Mouse (Mus musculus) T-helper 1 cell (primary cell): ENCODE results near the gene Zfp536.

ENCODE experiments used
- in situ Hi-C: fragments of 300-600 bp; cut with MboI, MseI; formaldehyde crosslinking; loops from one replicate; pipeline ENCODE4 v1.15.1; 2025; ENCODE audit warnings: high pct_unique_total_duplicates

Gene Zfp536

DNA sequence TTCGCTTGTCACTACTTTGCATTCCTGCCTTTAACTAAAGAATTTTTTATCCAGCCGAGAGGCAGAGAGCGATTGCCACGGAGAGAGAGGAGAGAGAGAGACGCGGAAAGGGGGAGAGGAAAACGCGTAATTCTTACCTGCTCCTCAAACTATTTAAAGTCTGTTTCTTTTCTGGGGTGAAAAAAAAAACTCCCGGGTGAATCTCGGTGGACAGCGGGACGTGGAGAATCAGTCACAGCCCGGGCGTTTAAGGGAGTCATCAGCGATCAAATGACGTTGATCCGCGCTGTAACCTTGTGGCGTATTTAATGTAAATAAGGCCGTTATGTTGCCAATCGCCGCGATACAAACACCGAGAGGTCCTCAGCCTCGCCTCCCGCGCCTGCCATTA is at the start of gene Zfp536:
Zfp536 (minus strand) TSS at position 330 of the 391 bp plus-strand sequence.
- in situ Hi-C loops: loop anchor here (5.0 to 10.0 kb wide), 2 partner anchors 261 to 411 kb away; no protein-coding TSS in a partner anchor

- in situ Hi-C loops: no loop called here
These were observed 47.3 kb upstream of the Zfp536 start for GRCm38 (mm10) chr7:37820670-37821301.

DNA sequence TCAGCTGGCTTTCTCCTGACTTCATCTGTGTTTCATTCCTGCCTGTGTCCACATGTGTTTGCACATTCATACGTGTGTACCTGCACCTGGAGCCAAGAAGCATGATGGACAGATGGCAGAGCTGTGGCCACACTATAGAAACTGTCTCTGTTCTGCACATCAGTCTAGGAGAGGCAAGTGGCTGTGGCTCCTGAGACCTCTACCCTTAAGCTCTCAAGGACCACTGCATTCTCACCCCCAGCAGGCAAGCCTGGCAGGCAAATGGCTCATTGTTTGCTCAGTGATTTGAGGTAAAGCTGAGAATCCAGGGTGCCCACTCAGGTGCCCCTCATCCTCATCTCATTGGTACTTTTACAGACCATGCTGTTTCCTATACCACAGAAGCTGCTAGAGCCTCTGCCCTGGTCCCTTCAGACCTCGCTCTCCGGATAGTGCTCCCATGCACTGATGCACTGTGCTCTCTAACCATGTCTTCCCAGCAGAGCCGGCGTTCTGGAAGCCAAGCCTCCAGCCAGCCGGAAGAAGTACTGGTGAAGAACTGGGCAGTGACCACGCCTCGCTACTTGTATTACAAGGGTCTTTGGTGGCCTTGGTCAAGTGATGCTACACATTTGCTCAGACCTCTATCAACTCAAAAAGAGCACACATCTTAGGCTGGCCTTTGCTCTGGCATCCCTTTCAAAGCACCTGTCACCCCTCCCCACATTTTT is 45.3 kb upstream of the Zfp536 start:
- in situ Hi-C loops: no loop called here

DNA sequence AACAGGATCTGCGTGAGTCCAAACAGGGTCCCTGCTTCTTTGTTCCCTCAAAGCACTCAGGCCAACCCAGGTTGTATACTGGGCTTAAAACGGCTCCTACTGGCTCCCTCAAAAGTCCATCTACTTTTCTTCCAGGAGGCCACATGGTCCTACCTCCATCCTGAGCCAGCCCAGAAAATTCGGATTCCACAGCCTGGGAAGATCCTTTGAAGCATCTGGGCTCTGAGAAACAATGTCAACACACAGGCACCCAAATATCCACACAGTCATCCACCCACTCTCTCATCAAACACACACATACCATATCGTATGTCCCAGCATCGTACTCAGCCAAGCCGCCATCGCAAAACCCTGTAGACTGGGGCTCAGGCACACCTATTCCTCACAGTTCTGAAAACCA is 43.5 kb upstream of the Zfp536 start:
- in situ Hi-C loops: no loop called here

GRCm38 (mm10) chr7:37814844-37815406 is 41.5 kb upstream of the Zfp536 start:
- in situ Hi-C loops: no loop called here

GRCm38 (mm10) chr7:37813676-37814075 is 40.2 kb upstream of the Zfp536 start:
- in situ Hi-C loops: no loop called here

DNA sequence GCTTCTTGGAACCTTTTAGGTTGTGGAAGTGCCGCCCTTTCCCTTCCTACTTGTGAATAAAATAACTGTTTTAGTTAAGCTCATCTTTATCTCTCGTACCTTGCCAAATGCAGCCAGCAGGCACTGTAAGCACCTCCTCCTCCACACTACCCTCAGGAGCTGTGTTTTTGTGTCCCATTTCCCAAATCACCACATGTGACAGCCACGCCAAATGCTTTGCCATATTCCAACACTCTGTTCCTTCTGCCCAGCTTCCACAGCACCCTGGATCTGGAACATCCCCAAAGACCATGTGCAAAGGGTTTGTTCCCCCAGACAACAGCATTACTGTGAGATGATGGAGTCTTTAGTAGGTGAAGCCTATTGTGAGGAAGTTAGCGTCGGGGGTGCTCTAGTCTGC is 36.5 kb upstream of the Zfp536 start:
- in situ Hi-C loops: no loop called here

GRCm38 (mm10) chr7:37809001-37809400 is 35.6 kb upstream of the Zfp536 start:
- in situ Hi-C loops: no loop called here

- in situ Hi-C loops: loop anchor here (5.0 kb wide), 1 partner anchor 104 kb away; no protein-coding TSS in a partner anchor
These were observed 27.7 kb upstream of the Zfp536 start for GRCm38 (mm10) chr7:37801160-37801559.

DNA sequence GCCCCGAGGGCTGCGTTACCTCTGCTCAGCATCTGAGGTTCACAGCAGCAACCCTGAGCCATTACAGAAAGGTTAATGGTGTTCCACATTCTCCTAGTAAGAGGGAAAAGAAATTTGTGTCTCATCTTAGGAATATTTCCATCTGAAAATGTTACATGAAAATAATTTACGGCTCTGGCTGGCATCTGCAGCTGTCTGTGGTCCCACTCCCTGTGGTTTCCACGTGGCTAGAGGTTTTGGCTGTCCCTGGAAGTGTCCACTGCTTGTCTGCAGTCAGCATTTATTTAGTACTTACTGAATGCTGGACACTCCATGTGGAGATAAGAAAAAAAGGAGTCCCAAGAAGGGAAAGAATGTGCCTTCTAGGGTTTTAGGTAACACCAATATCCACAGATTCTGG is 15.3 kb upstream of the Zfp536 start:
- in situ Hi-C loops: no loop called here

DNA sequence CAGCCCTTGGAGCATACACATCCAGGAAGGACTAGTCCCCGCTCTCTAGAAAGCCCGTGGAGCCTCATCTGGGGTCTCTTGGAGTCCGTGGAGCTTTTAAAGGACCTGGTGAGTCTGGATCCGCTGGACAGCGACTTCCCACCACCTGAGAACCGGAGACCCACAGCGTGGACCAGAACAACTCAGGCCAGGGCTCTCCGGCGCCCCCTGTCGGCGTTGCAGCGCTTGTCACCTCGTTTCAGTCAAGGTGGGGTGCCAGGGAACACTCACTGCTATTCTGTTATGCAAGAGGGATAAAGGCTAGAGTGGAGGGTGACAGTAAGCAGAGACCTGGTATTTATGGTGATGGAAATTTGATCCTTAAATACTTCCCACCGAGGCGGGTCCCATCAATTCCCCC is 2.1 kb upstream of the Zfp536 start:
- in situ Hi-C loops: loop anchor here (10.0 kb wide), 1 partner anchor 259 kb away; no protein-coding TSS in a partner anchor

- in situ Hi-C loops: loop anchor here (5.0 to 10.0 kb wide), 2 partner anchors 260 to 412 kb away; no protein-coding TSS in a partner anchor
These were observed 1.1 kb upstream of the Zfp536 start for GRCm38 (mm10) chr7:37774463-37774970.

GRCm38 (mm10) chr7:37773906-37774305 is 465 bp upstream of the Zfp536 start:
- in situ Hi-C loops: loop anchor here (5.0 to 10.0 kb wide), 2 partner anchors 261 to 412 kb away; no protein-coding TSS in a partner anchor

GRCm38 (mm10) chr7:37772376-37773311 is 797 bp downstream of the Zfp536 start:
- in situ Hi-C loops: loop anchor here (5.0 to 10.0 kb wide), 2 partner anchors 262 to 410 kb away; no protein-coding TSS in a partner anchor

DNA sequence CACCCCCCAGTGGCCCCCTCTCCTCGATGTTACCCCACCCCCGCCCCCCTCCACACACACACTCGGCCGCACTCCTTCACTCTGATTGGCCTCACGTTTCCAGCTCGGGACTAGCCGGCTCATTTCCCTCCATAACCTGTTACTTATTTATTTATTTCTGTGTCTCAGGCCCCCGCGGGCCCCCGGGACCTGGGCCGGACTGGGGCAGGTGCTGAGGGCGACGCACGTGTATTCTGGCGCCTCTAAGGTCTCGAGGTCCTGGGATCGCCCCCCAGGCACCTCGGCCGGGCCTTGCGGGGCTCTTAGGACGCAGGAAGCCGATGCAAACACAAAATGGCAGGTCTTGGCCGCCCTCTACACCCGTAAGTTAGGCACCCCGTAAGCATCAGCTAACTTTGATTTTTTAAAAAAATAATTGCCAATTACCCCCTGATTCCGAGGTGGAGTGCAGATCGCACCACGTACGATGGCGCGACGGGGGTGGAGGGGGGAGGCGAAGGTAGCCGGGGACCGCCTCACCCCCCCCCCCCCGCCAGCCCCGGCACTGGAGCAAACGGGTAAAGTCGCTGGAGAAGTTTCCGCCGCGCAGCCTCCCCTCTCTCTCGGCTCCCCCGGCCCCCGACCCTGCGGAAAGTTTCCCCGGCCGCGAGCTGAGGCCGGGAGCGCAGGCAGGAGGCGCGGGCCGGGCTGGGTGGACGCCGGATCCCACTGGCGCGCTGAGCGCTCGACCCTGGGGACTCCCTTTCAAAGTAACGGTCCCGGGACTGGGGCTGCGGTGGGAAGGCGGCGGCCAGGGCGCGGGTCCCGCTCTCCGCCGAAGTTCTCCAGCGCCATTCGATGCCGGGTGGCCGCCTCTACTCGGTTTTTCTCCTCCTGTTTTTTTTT is 1.7 kb downstream of the Zfp536 start:
- in situ Hi-C loops: loop anchor here (5.0 to 10.0 kb wide), 2 partner anchors 263 to 409 kb away; no protein-coding TSS in a partner anchor

- in situ Hi-C loops: loop anchor here (5.0 to 10.0 kb wide), 2 partner anchors 264 to 408 kb away; no protein-coding TSS in a partner anchor
These were observed 2.9 kb downstream of the Zfp536 start for GRCm38 (mm10) chr7:37770400-37771050.

- in situ Hi-C loops: loop anchor here (5.0 to 10.0 kb wide), 2 partner anchors 265 to 407 kb away; no protein-coding TSS in a partner anchor
These were observed 3.7 kb downstream of the Zfp536 start for GRCm38 (mm10) chr7:37769526-37770399.

DNA sequence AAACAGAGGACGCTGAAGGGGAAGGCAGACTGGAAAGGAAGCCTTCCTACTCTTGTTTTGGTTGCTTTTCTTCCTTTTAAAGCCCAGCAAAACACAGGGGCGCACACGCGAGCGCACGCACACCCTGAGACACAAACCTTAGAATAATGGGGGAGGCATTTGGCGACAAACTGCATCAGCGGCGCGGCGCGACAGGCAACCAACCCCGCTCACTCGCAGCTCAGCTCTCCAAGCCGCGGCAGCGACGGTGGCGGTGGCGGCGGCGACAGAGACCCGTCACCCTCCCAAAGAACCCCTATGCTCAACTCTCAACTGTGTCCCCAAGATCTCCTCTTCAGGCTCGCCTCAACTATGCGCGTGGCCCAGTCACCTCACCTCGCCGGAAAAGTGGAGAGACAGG is 4.4 kb downstream of the Zfp536 start:
- in situ Hi-C loops: no loop called here
